In the genomic region with DNA sequence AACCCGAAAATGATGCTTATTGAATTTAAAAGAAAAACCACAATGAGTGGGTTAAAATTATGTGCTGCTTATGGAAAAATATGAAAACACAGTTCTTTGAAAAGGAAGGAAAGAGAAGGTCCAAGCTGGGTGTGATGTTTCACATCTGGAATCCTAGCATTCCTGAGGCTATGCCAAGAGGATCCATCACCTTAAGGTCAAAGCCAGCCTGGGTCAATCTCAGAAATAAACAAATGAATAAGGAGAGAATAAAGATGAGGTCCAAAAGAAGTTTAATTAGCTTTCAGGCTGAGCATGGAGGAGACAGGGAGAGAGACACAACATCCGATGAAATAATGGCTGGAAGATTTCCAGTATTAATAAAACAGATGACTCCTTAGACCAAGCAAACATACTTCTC, we compare ENCODE assay signal across 20 mouse cellular contexts.
DNase-seq lines count a peak whose midpoint lies in the region; ATAC-seq and TF ChIP-seq lines count a peak whose summit lies in the region.
"Had no signal": no experiment of that assay in that cellular context is flagged by ENCODE, and none has a peak within 500 bp of the region (broad histone marks: within the 10 kb centered on the region; RNA-seq: fewer than 3 reads in every experiment).

No protein-coding gene starts in this region.

- no peaks in the 10 kb centered on the region for H3K4me1 ChIP-seq in kidney, postnatal 0 days (replicated peaks; ENCODE audit: insufficient read depth, low read length)
- H3K4me1 ChIP-seq in lung, embryonic 14.5 days (ENCODE audit: insufficient read depth) = peaks cover 8% of the 10 kb centered on the region; the same call in 1 of the 2 replicates
- peaks cover 6% of the 10 kb centered on the region for H3K4me1 ChIP-seq in lung, embryonic 16.5 days (replicated peaks; ENCODE audit: control insufficient read depth, insufficient read depth, low read length)
- H3K4me1 ChIP-seq: embryonic facial prominence, embryonic 13.5 days; forebrain, embryonic 12.5 days; heart, embryonic 13.5 days had no signal

- no peak overlapping the region for H3K27ac ChIP-seq in kidney, postnatal 0 days
- H3K27ac ChIP-seq in lung, embryonic 14.5 days (ENCODE audit: low read depth) = no peak overlapping the region
- H3K27ac ChIP-seq in lung, embryonic 16.5 days (ENCODE audit: low read length) = no peak overlapping the region
- H3K27ac ChIP-seq: embryonic facial prominence, embryonic 13.5 days; forebrain, embryonic 12.5 days; heart, embryonic 13.5 days had no signal

- TF ChIP-seq CTCF in kidney, postnatal 0 days (IDR thresholded peaks at IDR 0.05; ENCODE audit: low read depth) = no peak
- TF ChIP-seq CTCF in lung, embryonic 14.5 days (IDR thresholded peaks at IDR 0.05; ENCODE audit: low read depth) = no peak

- no peak overlapping the region for H3K4me3 ChIP-seq in kidney, postnatal 0 days (replicated peaks; ENCODE audit: low read depth, low read length)
- no peak overlapping the region for H3K4me3 ChIP-seq in lung, embryonic 14.5 days (ENCODE audit: low read depth, low read length)
- no peak overlapping the region for H3K4me3 ChIP-seq in lung, embryonic 16.5 days (ENCODE audit: low read length)
- H3K4me3 ChIP-seq: embryonic facial prominence, embryonic 13.5 days; forebrain, embryonic 12.5 days; heart, embryonic 13.5 days had no signal

- peak; percentile 46 for DNase-seq in kidney, postnatal 0 days (ENCODE audit: low spot score)
- no peak for DNase-seq in kidney, adult 9 months
- DNase-seq in lung, embryonic 14.5 days = peak; percentile 93
- peak; percentile 41 for DNase-seq in lung, postnatal 25 days (ENCODE audit: low spot score)
- no peak for DNase-seq in left cerebral cortex, postnatal 14 days (ENCODE audit: low spot score in 2 of 2)
- DNase-seq: adrenal gland, postnatal 14 days; cerebellum, adult 11-12 months; cerebellum, adult 9-10 months; cerebellum, postnatal 25 days; gastrocnemius, postnatal 14 days; heart, postnatal 36 days had no signal

- no peak for ATAC-seq in kidney, postnatal 0 days (replicated peaks; ENCODE audit: low FRiP score, low read depth)
- ATAC-seq in lung, embryonic 14.5 days (ENCODE audit: insufficient read depth) = peak; percentile 93
- ATAC-seq in lung, embryonic 16.5 days (ENCODE audit: low read depth) = peak; percentile 92
- no peak for ATAC-seq in megakaryocyte progenitor cell, adult 5-6 weeks (replicated peaks; ENCODE audit: poor library complexity)
- ATAC-seq: activated CD4-positive, CD25-positive, alpha-beta regulatory T cell, adult 4 months; forebrain, embryonic 16.5 days; Patski had no signal

- H3K9me3 ChIP-seq in kidney, postnatal 0 days (replicated peaks; ENCODE audit: low read length) = no peaks in the 10 kb centered on the region
- no peaks in the 10 kb centered on the region for H3K9me3 ChIP-seq in lung, embryonic 14.5 days (ENCODE audit: low read depth, low read length)
- H3K9me3 ChIP-seq in lung, embryonic 16.5 days (ENCODE audit: control insufficient read depth, low read length) = no peaks in the 10 kb centered on the region
- H3K9me3 ChIP-seq: embryonic facial prominence, embryonic 13.5 days; forebrain, embryonic 12.5 days; heart, embryonic 13.5 days had no signal

- H3K36me3 ChIP-seq in kidney, postnatal 0 days (ENCODE audit: insufficient read depth, low read length) = no peaks in the 10 kb centered on the region
- no peaks in the 10 kb centered on the region for H3K36me3 ChIP-seq in lung, embryonic 14.5 days (ENCODE audit: insufficient read depth)
- H3K36me3 ChIP-seq in lung, embryonic 16.5 days (ENCODE audit: control insufficient read depth, insufficient read depth, low read length) = no peaks in the 10 kb centered on the region
- H3K36me3 ChIP-seq: embryonic facial prominence, embryonic 13.5 days; forebrain, embryonic 12.5 days; heart, embryonic 13.5 days had no signal

- intact Hi-C loops in left cerebral cortex, postnatal 14 days (cut with DNase I) = no loop called here

- no peak overlapping the region for H3K9ac ChIP-seq in kidney, postnatal 0 days (ENCODE audit: low read depth, low read length)
- H3K9ac ChIP-seq in lung, embryonic 14.5 days = no peak overlapping the region
- no peak overlapping the region for H3K9ac ChIP-seq in lung, embryonic 16.5 days (ENCODE audit: low read length)
- H3K9ac ChIP-seq: embryonic facial prominence, embryonic 13.5 days; forebrain, embryonic 12.5 days; heart, embryonic 13.5 days had no signal

- WGBS in kidney, postnatal 0 days = 65% methylated on average over 2 of the region's 2 CpGs
- WGBS in lung, embryonic 14.5 days = 33% methylated on average over 2 of the region's 2 CpGs
- 42% methylated on average over 2 of the region's 2 CpGs for WGBS in lung, embryonic 16.5 days

- no peak overlapping the region for H3K4me2 ChIP-seq in kidney, postnatal 0 days (ENCODE audit: low read length)
- H3K4me2 ChIP-seq in lung, embryonic 14.5 days = no peak overlapping the region
- H3K4me2 ChIP-seq in lung, embryonic 16.5 days (ENCODE audit: low read depth, low read length) = no peak overlapping the region
- H3K4me2 ChIP-seq: embryonic facial prominence, embryonic 13.5 days; forebrain, embryonic 12.5 days; heart, embryonic 13.5 days had no signal

- H3K27me3 ChIP-seq in kidney, postnatal 0 days (ENCODE audit: insufficient read depth, low read length) = no peaks in the 10 kb centered on the region
- no peaks in the 10 kb centered on the region for H3K27me3 ChIP-seq in lung, embryonic 14.5 days (ENCODE audit: insufficient read depth, low read length)
- no peaks in the 10 kb centered on the region for H3K27me3 ChIP-seq in lung, embryonic 16.5 days (ENCODE audit: control insufficient read depth, insufficient read depth, low read depth, low read length)
- H3K27me3 ChIP-seq: CH12.LX; embryonic facial prominence, embryonic 13.5 days; forebrain, embryonic 12.5 days; heart, embryonic 13.5 days had no signal

Comparison
In these comparisons a context has a peak if more than half of its experiments do, and no peak if none do; other contexts are left out.
1. DNase-seq: peak in kidney, postnatal 0 days (single experiment), lung, embryonic 14.5 days (single experiment) and lung, postnatal 25 days (single experiment); none in kidney, adult 9 months (single experiment) and left cerebral cortex, postnatal 14 days (0 of 2).
2. ATAC-seq: peak in lung, embryonic 14.5 days (single experiment) and lung, embryonic 16.5 days (single experiment); none in kidney, postnatal 0 days (single experiment) and megakaryocyte progenitor cell, adult 5-6 weeks (single experiment).